Mouse (Mus musculus) CD4-positive, CD25-positive, alpha-beta regulatory T cell, adult 4 months (primary cell): ENCODE results near the gene Ostm1. TPM values are rescaled to one million over a fixed set of nuclear protein-coding genes. Genes with fewer than 3 reads are reported as not detected.

ENCODE experiments used
- ATAC-seq: one replicate; pipeline ENCODE4 v1.8.0; 2017
- polyA plus RNA-seq, 2 experiments: library from polyadenylated mRNA; unstranded; fragments of 100-300 nt; shearing (Covaris generic); gene quantifications; one replicate each; pipeline ENCODE4 v1.2.1; 2017

Ostm1 gene
- polyA plus RNA-seq, 2 experiments from 2014 or later, result 39.9 TPM

- no peak for ATAC-seq
Observed at GRCm38 (mm10) chr10:42583902-42584435, 347 bp downstream of the Ostm1 start.

- no peak for ATAC-seq
Observed at GRCm38 (mm10) chr10:42584436-42584983, 888 bp downstream of the Ostm1 start.

DNA sequence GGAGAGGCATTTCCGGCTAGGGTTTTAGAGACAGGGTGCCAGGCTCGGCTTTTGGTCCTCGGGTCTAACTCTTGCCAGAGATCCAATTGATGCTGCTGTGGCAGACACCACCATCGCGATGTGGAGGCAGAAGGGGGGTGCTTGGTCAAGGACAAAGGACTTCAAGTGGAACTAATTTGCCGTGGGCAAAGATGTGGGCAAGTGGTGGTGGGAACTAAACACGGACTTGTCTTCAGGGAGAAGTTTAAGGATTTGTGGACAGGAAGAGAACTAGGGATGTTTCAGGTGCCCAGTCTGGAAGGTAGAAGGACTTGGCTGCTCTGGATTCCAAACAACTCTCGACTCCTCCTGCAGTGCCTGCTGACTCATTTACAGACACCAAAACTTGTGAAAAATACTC lies 1.5 kb downstream of the Ostm1 start:
- no peak for ATAC-seq

DNA sequence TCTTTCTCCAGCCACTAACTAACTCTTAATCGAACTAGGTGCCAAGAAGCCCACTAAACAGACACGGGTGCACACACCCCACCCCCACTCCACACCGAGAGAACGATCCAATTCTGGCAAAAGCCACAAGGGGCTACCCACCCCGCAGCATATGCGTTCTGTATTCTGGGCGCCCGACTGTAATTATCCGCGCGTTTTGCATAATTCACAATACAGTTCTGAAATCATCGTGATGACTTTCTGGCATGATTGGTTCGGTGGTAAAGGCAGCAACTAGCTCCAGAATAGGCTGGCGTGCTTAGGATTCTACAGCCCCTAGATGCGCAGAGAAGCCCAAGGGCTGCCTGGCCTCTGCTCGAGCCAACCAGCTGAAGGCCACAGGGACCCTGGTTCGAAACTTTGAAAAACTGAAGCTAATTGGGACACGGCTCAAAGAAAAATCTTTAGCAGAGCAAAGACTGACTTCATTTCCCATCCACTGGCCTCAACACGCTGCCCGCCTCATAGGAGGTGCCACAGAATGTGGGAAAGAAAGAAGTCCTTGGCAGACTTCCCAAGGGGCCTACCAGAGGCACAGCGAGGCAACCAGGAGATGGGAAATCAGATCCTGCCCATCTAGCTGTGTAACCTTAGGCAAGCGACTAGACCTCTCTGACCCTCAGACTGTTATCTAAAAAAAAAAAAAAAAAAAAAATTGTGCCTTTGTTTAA lies 2.1 kb downstream of the Ostm1 start:
- no peak for ATAC-seq

DNA sequence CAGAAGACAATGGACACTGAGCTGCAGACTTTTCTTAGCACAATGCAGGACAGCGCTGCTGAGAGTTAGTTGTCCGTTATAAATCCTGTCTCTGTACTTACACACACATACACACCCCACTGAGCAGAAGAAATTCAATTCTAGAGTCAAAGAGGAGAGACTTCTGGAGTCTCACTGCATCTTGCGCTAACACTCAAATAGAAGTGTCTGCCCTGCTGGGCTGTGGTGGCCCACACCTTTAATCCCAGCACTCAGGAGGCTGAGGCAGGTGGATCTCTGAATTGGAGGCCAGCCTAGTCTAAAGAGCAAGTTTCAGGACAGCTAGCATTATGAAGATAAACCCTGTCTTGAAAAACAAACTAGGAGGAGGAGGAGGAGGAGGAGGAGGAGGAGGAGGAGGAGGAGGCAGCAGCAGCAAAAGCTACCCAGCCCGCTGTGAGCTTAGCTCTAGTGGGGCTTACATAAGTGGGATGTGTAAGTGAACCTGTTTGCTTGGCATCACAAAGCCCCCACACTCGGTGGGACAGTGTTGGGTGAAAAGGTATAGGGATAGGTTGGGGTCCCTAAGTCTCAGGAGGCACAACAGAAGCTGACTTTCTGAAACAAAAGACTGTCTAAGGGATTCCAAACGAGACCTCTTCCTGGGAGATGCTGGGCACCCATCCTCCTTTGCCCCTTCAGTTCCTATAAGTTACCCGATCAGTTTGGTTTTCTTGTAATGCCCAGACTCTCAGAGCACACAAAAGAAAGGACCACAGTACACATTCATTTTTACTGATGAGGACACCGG lies 4.5 kb downstream of the Ostm1 start:
- ATAC-seq, result no peak

DNA sequence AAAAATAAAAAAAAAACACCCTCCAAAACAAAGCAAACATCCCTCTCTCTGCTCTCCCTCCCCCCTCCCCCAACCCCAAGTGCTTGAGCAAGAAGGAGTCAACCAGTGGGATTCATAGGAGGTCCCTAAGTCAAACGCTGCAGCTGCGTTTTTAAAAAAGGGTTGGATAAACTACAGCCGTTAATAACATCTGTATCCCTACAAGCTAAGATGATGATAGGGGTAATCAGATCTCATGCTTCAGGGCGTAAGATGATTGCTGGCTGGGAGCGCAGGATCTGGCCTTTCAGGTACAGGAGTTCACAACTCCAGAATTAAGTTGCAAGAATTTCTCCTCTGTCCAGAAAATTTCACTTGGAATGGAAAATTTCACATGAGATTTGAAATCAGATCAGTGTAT lies 5.9 kb downstream of the Ostm1 start:
- ATAC-seq, result no peak

DNA sequence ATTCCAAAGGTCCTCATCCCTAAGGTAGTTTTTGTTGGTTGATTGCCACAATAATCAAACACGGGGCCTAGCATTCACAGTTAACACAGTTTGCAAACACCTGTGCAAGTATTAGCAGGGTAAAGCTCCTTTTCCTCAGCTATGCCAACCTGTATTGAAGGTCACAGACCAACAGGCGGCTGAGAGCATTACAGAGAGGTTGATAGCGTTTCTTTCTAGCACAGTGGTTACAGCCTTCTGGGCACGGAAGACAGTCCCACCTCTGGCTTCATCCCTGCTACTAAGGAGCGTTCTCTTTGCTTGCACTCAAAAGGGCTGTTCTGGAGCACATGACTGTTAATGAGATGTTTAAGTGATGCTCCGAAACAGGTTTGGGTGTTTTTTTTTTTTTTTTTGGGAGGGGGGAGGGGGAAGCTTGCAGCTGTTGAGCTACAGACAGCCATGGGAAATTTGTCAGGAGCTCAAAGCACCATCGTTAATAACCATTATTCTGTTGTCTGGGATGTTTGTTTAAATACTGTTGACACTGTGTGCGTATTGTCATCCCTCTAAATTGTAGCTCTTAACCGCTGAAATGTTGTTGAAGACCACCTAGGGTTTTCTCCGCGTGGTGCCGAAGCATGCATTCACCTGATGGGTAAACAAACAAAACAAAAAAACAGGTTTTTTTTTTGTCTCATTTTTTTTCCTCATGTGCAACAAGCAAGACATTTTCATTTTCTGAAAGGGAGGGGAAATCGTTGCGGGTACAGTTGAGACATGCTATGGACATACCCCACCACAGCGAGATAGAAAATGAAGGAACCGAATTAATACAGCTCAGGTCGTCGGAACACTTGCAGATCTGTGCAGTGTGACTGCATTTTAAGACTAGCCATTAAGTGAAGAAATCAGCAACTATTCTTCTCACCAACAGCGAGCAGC lies 6.9 kb downstream of the Ostm1 start:
- no peak for ATAC-seq

GRCm38 (mm10) chr10:42591185-42591992 lies 7.8 kb downstream of the Ostm1 start:
- no peak for ATAC-seq

GRCm38 (mm10) chr10:42591993-42592686 lies 8.5 kb downstream of the Ostm1 start:
- ATAC-seq, result no peak

GRCm38 (mm10) chr10:42593201-42593600 lies 9.6 kb downstream of the Ostm1 start:
- no peak for ATAC-seq

- no peak for ATAC-seq
Observed at GRCm38 (mm10) chr10:42598615-42599014, 15.0 kb downstream of the Ostm1 start.

DNA sequence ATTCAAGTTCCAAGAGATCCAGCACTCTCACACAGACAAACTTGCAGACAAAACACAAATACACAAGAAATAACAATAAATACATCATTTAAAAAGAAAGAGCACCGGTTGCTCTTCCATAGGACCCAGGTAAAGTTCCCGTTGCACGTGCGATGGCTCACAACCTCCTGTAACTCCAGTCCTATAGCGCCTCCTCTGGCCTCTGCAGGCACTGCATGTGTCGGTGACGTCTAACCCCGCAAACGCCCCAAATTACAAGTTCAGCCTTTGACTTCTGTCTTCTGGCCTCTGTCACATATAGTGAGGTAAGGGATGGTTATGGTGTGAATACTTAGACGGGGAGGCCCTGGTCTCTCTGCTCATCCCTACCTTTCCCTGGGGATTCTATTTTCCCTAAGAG lies 17.9 kb downstream of the Ostm1 start:
- no peak for ATAC-seq

DNA sequence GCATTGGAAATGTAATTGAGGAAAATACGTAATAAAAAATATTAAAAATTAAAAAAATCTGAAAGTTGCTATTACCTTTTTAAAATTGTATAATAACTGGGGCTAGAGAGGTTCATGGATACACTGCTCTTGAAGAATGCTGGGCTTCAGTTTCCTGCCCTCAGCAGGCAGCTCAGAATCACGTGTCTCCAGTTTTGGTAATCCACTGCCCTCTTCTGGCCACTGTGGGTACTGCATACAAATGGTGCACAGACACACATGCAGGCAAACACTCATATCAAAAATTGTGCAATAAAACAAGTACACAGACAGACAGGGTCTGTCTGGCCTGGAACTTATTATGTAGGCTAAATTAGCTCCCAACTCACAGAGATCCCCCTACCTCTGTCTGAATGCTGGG lies 21.3 kb downstream of the Ostm1 start:
- no peak for ATAC-seq

DNA sequence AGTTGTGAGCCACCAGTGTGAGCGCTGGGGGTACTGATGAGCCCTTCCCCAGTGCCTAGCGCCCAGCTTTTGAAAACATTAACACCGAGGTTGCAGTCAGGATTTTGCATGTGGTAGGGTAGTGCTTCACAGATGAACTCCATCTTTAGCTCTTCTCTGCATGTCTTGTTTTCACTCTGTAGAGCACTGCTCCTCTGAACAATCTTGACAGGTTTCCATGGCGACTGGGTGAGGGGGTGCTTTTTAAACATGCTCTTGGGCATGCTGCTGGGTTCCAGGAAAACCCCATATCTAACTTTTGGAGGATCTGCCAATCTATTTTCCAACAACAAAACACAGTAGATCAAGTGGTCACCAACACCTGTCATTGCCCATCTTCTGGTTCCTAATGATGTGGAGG lies 23.1 kb downstream of the Ostm1 start:
- ATAC-seq, result no peak

DNA sequence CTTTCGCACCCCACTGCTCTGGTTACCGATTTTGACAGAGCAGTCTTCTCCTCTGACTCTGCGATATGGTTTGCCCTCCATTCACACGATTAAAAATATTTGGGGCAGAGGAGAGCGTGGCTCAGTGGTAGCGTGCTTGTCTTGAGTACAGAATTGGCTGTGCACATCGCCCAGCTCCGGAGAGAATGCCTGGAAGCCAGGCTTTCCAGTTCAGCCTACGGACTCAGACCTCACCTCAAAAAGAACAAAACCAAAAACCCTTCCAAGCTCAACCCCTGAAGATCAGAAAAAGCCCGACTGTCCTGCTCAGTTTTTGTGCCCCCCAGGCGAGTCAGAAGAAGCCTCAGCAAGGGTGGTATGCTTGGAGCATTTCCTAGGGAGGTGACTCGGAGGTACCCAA lies 29.5 kb downstream of the Ostm1 start:
- ATAC-seq, result no peak

DNA sequence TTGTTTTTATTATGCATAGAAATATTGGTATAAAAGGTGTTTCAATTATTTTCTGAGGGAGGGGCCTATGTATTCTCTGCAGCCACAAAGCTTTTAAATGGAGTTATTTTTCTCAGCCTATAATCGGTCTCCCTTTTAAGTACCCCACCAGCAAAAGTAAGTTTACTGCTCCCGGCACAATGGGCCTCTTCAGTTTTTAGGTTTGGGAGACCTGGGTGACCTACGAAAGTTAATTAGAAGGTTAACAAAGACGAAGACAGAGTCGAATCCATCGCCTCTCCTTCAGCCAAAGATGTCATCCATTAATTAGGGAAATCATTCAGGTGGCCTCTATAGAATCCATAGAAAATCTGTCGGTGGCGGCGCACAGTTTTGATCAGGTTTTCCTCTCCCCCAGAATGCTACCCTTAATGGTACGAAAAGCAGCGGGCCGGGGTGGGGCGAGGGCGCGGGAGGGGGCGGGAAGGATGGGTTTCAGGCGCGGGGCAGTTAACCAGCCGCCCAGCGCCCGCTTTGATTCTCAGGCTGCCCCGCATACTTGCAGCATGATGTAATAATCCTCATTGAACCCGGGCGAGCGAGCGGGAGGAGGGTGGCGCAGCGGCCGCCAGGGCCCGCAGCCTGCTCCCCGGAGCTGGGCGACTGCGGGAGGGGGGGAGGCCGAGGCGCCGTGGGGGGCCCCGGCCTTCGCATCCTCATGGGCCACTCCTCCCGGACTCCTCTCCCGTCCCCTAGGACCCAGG lies 30.2 kb downstream of the Ostm1 start:
- ATAC-seq, result no peak

DNA sequence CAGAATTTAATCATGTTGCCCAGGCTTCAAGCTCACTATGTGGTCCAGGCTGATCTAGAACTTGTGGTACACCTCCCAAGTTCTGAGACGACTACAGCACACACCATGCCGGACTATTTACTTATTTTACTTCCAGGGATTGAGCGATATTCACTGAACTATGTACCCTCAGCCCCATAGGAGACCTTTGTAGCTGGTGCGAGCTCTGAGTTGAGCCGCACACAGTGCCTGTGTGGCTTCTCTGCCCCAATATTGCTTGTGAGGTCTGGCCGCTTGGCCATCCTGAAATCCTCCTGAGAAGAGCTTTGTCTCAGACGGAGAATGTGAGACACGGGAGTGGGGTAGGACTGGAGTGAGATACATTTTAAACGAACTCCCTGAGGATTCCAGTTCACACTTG lies 31.1 kb downstream of the Ostm1 start:
- no peak for ATAC-seq

DNA sequence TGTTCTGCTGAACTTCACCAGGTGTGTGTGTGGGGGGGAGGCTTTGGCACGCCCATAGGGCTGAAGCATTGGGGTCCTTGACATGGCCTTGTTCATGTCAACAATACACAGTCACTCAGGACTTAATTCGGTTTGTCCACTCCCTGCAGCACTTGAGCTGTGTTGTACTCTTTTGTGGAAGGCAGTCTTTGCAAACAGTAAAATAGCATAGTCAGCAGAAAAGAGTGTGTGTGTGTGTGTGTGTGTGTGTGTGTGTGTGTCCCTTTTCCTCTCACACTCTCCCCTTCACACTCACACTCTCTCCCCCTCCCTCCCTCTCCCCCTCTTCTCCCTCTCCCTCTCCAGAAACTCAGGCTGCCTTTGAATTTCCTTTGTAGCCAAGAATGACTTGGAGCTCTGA lies 34.7 kb downstream of the Ostm1 start:
- ATAC-seq, result no peak

- ATAC-seq, result no peak
Observed at GRCm38 (mm10) chr10:42625907-42626306, 42.3 kb downstream of the Ostm1 start.
